Mouse (Mus musculus): ENCODE results near the gene Stx18. TPM values are rescaled to one million over a fixed set of nuclear protein-coding genes. Genes with fewer than 3 reads are reported as not detected.

Stx18 gene
- polyA plus RNA-seq, 1 experiment, result 21.6 TPM

GRCm38 (mm10) chr5:38119268-38119667, 80.7 kb downstream of the Stx18 start:
- TF ChIP-seq CEBPB (IDR thresholded peaks at IDR 0.05; ENCODE audit: low read depth), result no peak
- TF ChIP-seq FOSL1 (IDR thresholded peaks at IDR 0.05; ENCODE audit: insufficient read depth, low read length, poor library complexity, severe bottlenecking), result no peak
- TF ChIP-seq CTCF (IDR thresholded peaks at IDR 0.05; ENCODE audit: control insufficient read depth, insufficient read depth, insufficient read length), result no peak
- TF ChIP-seq MYOD1 (IDR thresholded peaks at IDR 0.05; ENCODE audit: control insufficient read depth, insufficient read length, low read depth), result no peak
- no peak for TF ChIP-seq MAX (IDR thresholded peaks at IDR 0.05)
- no peak for TF ChIP-seq MYOG (IDR thresholded peaks at IDR 0.05; ENCODE audit: control insufficient read depth, extremely low read depth, insufficient read length)
- TF ChIP-seq USF1 (IDR thresholded peaks at IDR 0.05; ENCODE audit: low read depth), result no peak
- no peaks in the 10 kb centered on the region for H3K79me2 ChIP-seq (ENCODE audit: control insufficient read depth, insufficient read depth)
- H3K79me3 ChIP-seq (ENCODE audit: low read depth), result no peaks in the 10 kb centered on the region
- H3K4me3 ChIP-seq (ENCODE audit: insufficient read depth, poor library complexity, severe bottlenecking), result no peak overlapping the region
- no peak overlapping the region for H3ac ChIP-seq (ENCODE audit: control insufficient read depth, insufficient read length, low read depth)
- no peaks in the 10 kb centered on the region for H3K27me3 ChIP-seq (ENCODE audit: control insufficient read depth, insufficient read depth, insufficient read length)
- H3K36me3 ChIP-seq (ENCODE audit: control insufficient read depth, insufficient read depth), result peaks cover 8% of the 10 kb centered on the region

GRCm38 (mm10) chr5:38121699-38122098, 83.2 kb downstream of the Stx18 start:
- Histone ChIP-seq H3K79me3 (ENCODE audit: low read depth) (no peaks in the 10 kb centered on the region), H3K4me3 (ENCODE audit: insufficient read depth, poor library complexity, severe bottlenecking) (no peak overlapping the region), H3K79me2 (ENCODE audit: control insufficient read depth, insufficient read depth) (no peaks in the 10 kb centered on the region), H3K36me3 (ENCODE audit: control insufficient read depth, insufficient read depth) (peaks cover 3% of the 10 kb centered on the region), H3K27me3 (ENCODE audit: control insufficient read depth, insufficient read depth, insufficient read length) (no peaks in the 10 kb centered on the region), H3ac (ENCODE audit: control insufficient read depth, insufficient read length, low read depth) (no peak overlapping the region)
- TF ChIP-seq MYOD1 (IDR thresholded peaks at IDR 0.05; ENCODE audit: control insufficient read depth, insufficient read length, low read depth) (no peak), USF1 (IDR thresholded peaks at IDR 0.05; ENCODE audit: low read depth) (no peak), CEBPB (IDR thresholded peaks at IDR 0.05; ENCODE audit: low read depth) (no peak), CTCF (IDR thresholded peaks at IDR 0.05; ENCODE audit: control insufficient read depth, insufficient read depth, insufficient read length) (no peak), FOSL1 (IDR thresholded peaks at IDR 0.05; ENCODE audit: insufficient read depth, low read length, poor library complexity, severe bottlenecking) (no peak), MYOG (IDR thresholded peaks at IDR 0.05; ENCODE audit: control insufficient read depth, extremely low read depth, insufficient read length) (no peak), MAX (IDR thresholded peaks at IDR 0.05) (no peak)

- no peak overlapping the region for H3K4me3 ChIP-seq (ENCODE audit: insufficient read depth, poor library complexity, severe bottlenecking)
- no peaks in the 10 kb centered on the region for H3K79me3 ChIP-seq (ENCODE audit: low read depth)
- H3K79me2 ChIP-seq (ENCODE audit: control insufficient read depth, insufficient read depth), result no peaks in the 10 kb centered on the region
- H3K27me3 ChIP-seq (ENCODE audit: control insufficient read depth, insufficient read depth, insufficient read length), result no peaks in the 10 kb centered on the region
- H3K36me3 ChIP-seq (ENCODE audit: control insufficient read depth, insufficient read depth), result no peaks in the 10 kb centered on the region
- H3ac ChIP-seq (ENCODE audit: control insufficient read depth, insufficient read length, low read depth), result no peak overlapping the region
- no peak for TF ChIP-seq MAX (IDR thresholded peaks at IDR 0.05)
- no peak for TF ChIP-seq MYOG (IDR thresholded peaks at IDR 0.05; ENCODE audit: control insufficient read depth, extremely low read depth, insufficient read length)
- no peak for TF ChIP-seq FOSL1 (IDR thresholded peaks at IDR 0.05; ENCODE audit: insufficient read depth, low read length, poor library complexity, severe bottlenecking)
- TF ChIP-seq CEBPB (IDR thresholded peaks at IDR 0.05; ENCODE audit: low read depth), result no peak
- TF ChIP-seq CTCF (IDR thresholded peaks at IDR 0.05; ENCODE audit: control insufficient read depth, insufficient read depth, insufficient read length), result no peak
- no peak for TF ChIP-seq USF1 (IDR thresholded peaks at IDR 0.05; ENCODE audit: low read depth)
- TF ChIP-seq MYOD1 (IDR thresholded peaks at IDR 0.05; ENCODE audit: control insufficient read depth, insufficient read length, low read depth), result no peak
Measured at GRCm38 (mm10) chr5:38126519-38127306, 88.2 kb downstream of the Stx18 start.

DNA sequence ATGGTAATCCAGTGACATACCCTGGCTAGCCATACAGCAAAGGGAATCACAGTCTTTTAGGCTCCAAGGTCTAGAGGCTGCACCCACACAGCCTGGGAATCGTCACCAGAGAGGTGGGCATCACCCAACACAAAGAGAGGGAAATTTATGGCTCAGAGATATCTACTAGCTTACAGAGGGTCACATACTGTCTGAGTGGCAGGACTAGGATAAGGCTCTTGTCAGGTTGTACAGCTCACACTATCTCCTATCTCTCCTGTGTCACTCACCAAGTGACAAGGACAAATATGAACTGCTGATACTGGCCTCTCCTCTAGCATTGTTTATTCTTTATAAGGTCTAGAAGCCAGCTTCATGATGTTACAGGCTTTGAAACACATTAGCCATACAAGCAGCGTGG, 90.8 kb downstream of the Stx18 start:
- TF ChIP-seq USF1 (IDR thresholded peaks at IDR 0.05; ENCODE audit: low read depth) (no peak), MYOD1 (IDR thresholded peaks at IDR 0.05; ENCODE audit: control insufficient read depth, insufficient read length, low read depth) (no peak), CEBPB (IDR thresholded peaks at IDR 0.05; ENCODE audit: low read depth) (no peak), FOSL1 (IDR thresholded peaks at IDR 0.05; ENCODE audit: insufficient read depth, low read length, poor library complexity, severe bottlenecking) (no peak), CTCF (IDR thresholded peaks at IDR 0.05; ENCODE audit: control insufficient read depth, insufficient read depth, insufficient read length) (no peak), MYOG (IDR thresholded peaks at IDR 0.05; ENCODE audit: control insufficient read depth, extremely low read depth, insufficient read length) (no peak), MAX (IDR thresholded peaks at IDR 0.05) (no peak)
- Histone ChIP-seq H3K79me2 (ENCODE audit: control insufficient read depth, insufficient read depth) (no peaks in the 10 kb centered on the region), H3K36me3 (ENCODE audit: control insufficient read depth, insufficient read depth) (no peaks in the 10 kb centered on the region), H3K79me3 (ENCODE audit: low read depth) (no peaks in the 10 kb centered on the region), H3K4me3 (ENCODE audit: insufficient read depth, poor library complexity, severe bottlenecking) (no peak overlapping the region), H3K27me3 (ENCODE audit: control insufficient read depth, insufficient read depth, insufficient read length) (no peaks in the 10 kb centered on the region), H3ac (ENCODE audit: control insufficient read depth, insufficient read length, low read depth) (no peak overlapping the region)

GRCm38 (mm10) chr5:38136247-38136646, 97.7 kb downstream of the Stx18 start:
- no peak overlapping the region for H3K4me3 ChIP-seq (ENCODE audit: insufficient read depth, poor library complexity, severe bottlenecking)
- no peaks in the 10 kb centered on the region for H3K79me2 ChIP-seq (ENCODE audit: control insufficient read depth, insufficient read depth)
- no peaks in the 10 kb centered on the region for H3K79me3 ChIP-seq (ENCODE audit: low read depth)
- H3K27me3 ChIP-seq (ENCODE audit: control insufficient read depth, insufficient read depth, insufficient read length), result no peaks in the 10 kb centered on the region
- H3K36me3 ChIP-seq (ENCODE audit: control insufficient read depth, insufficient read depth), result no peaks in the 10 kb centered on the region
- TF ChIP-seq MAX (IDR thresholded peaks at IDR 0.05) (no peak), FOSL1 (IDR thresholded peaks at IDR 0.05; ENCODE audit: insufficient read depth, low read length, poor library complexity, severe bottlenecking) (no peak), CTCF (IDR thresholded peaks at IDR 0.05; ENCODE audit: control insufficient read depth, insufficient read depth, insufficient read length) (no peak), MYOD1 (IDR thresholded peaks at IDR 0.05; ENCODE audit: control insufficient read depth, insufficient read length, low read depth) (no peak), MYOG (IDR thresholded peaks at IDR 0.05; ENCODE audit: control insufficient read depth, extremely low read depth, insufficient read length) (no peak), USF1 (IDR thresholded peaks at IDR 0.05; ENCODE audit: low read depth) (no peak), CEBPB (IDR thresholded peaks at IDR 0.05; ENCODE audit: low read depth) (no peak)
- no peak overlapping the region for H3ac ChIP-seq (ENCODE audit: control insufficient read depth, insufficient read length, low read depth)

Data from C2C12 (cell line).